Mouse (Mus musculus): ENCODE results near the gene Sphk1. TPM values are rescaled to one million over a fixed set of nuclear protein-coding genes. Genes with fewer than 3 reads are reported as not detected.

The Sphk1 gene
- polyA plus RNA-seq, 1 experiment from 2014 or later: 23.7 TPM

- Histone ChIP-seq H3K4me3 (ENCODE audit: low read depth, low read length) (no peak overlapping the region), H3K36me3 (ENCODE audit: control insufficient read depth, insufficient read depth) (peaks cover 2% of the 10 kb centered on the region; the same call in 1 of the 2 replicates), H3K27ac (ENCODE audit: low read length) (peak overlapping the region; percentile 99; the same call in 1 of the 2 replicates), H3K9ac (ENCODE audit: low read depth, low read length) (no peak overlapping the region), H3K9me3 (replicated peaks; ENCODE audit: control insufficient read depth, low read length) (no peaks in the 10 kb centered on the region), H3K27me3 (ENCODE audit: control insufficient read depth, insufficient read depth, low read depth, low read length) (no peaks in the 10 kb centered on the region), H3K4me2 (ENCODE audit: low read depth, low read length) (no peak overlapping the region), H3K4me1 (ENCODE audit: control insufficient read depth, low read depth, low read length) (peaks cover 83% of the 10 kb centered on the region)
- WGBS (ENCODE audit: insufficient replicate concordance): 84% methylated on average over 2 of the region's 2 CpGs
- no peak for ATAC-seq (ENCODE audit: low read depth)
Observed at GRCm38 (mm10) chr11:116575396-116575795, 44.7 kb downstream of the Sphk1 start.

GRCm38 (mm10) chr11:116579280-116579679, 48.6 kb downstream of the Sphk1 start:
- Histone ChIP-seq H3K27ac (ENCODE audit: low read length) (peak overlapping the region; percentile 96; the same call in 1 of the 2 replicates), H3K27me3 (ENCODE audit: control insufficient read depth, insufficient read depth, low read depth, low read length) (no peaks in the 10 kb centered on the region), H3K4me1 (ENCODE audit: control insufficient read depth, low read depth, low read length) (peaks cover 53% of the 10 kb centered on the region), H3K9me3 (replicated peaks; ENCODE audit: control insufficient read depth, low read length) (no peaks in the 10 kb centered on the region), H3K36me3 (ENCODE audit: control insufficient read depth, insufficient read depth) (no peaks in the 10 kb centered on the region), H3K9ac (ENCODE audit: low read depth, low read length) (peak overlapping the region; percentile 99), H3K4me2 (ENCODE audit: low read depth, low read length) (peak overlapping the region; percentile 90), H3K4me3 (ENCODE audit: low read depth, low read length) (peak overlapping the region; percentile 93)
- ATAC-seq (ENCODE audit: low read depth): no peak
- WGBS (ENCODE audit: insufficient replicate concordance): 90% methylated on average over 3 of the region's 3 CpGs

- peak; percentile 67 for ATAC-seq (ENCODE audit: low read depth)
- Histone ChIP-seq H3K4me3 (ENCODE audit: low read depth, low read length) (peak overlapping the region; percentile 93), H3K27ac (ENCODE audit: low read length) (peak overlapping the region; percentile 96), H3K36me3 (ENCODE audit: control insufficient read depth, insufficient read depth) (no peaks in the 10 kb centered on the region), H3K4me2 (ENCODE audit: low read depth, low read length) (peak overlapping the region; percentile 90), H3K27me3 (ENCODE audit: control insufficient read depth, insufficient read depth, low read depth, low read length) (no peaks in the 10 kb centered on the region), H3K4me1 (ENCODE audit: control insufficient read depth, low read depth, low read length) (peaks cover 44% of the 10 kb centered on the region), H3K9ac (ENCODE audit: low read depth, low read length) (peak overlapping the region; percentile 99), H3K9me3 (replicated peaks; ENCODE audit: control insufficient read depth, low read length) (no peaks in the 10 kb centered on the region)
- WGBS (ENCODE audit: insufficient replicate concordance): 10% methylated on average over 10 of the region's 10 CpGs
Observed at GRCm38 (mm10) chr11:116580031-116580652, 49.4 kb downstream of the Sphk1 start.

GRCm38 (mm10) chr11:116580711-116581375, 50.1 kb downstream of the Sphk1 start:
- Histone ChIP-seq H3K27me3 (ENCODE audit: control insufficient read depth, insufficient read depth, low read depth, low read length) (no peaks in the 10 kb centered on the region), H3K9me3 (replicated peaks; ENCODE audit: control insufficient read depth, low read length) (no peaks in the 10 kb centered on the region), H3K4me2 (ENCODE audit: low read depth, low read length) (peak overlapping the region; percentile 90), H3K36me3 (ENCODE audit: control insufficient read depth, insufficient read depth) (no peaks in the 10 kb centered on the region), H3K27ac (ENCODE audit: low read length) (peak overlapping the region; percentile 96), H3K9ac (ENCODE audit: low read depth, low read length) (peak overlapping the region; percentile 99), H3K4me3 (ENCODE audit: low read depth, low read length) (peak overlapping the region; percentile 93), H3K4me1 (ENCODE audit: control insufficient read depth, low read depth, low read length) (peaks cover 37% of the 10 kb centered on the region)
- peak; percentile 78 for ATAC-seq (ENCODE audit: low read depth)
- WGBS (ENCODE audit: insufficient replicate concordance): under 1% methylated on average over 76 of the region's 91 CpGs

- Histone ChIP-seq H3K27ac (ENCODE audit: low read length) (peak within 1 kb of the TSS; percentile 96), H3K27me3 (ENCODE audit: control insufficient read depth, insufficient read depth, low read depth, low read length) (no peaks in the 10 kb centered on the region), H3K9ac (ENCODE audit: low read depth, low read length) (peak within 1 kb of the TSS; percentile 99), H3K4me3 (ENCODE audit: low read depth, low read length) (peak within 1 kb of the TSS; percentile 93), H3K4me1 (ENCODE audit: control insufficient read depth, low read depth, low read length) (peaks cover 32% of the 10 kb centered on the region), H3K36me3 (ENCODE audit: control insufficient read depth, insufficient read depth) (no peaks in the 10 kb centered on the region), H3K4me2 (ENCODE audit: low read depth, low read length) (peak within 1 kb of the TSS; percentile 90), H3K9me3 (replicated peaks; ENCODE audit: control insufficient read depth, low read length) (no peaks in the 10 kb centered on the region)
- peak; percentile 83 for ATAC-seq (ENCODE audit: low read depth)
- WGBS (ENCODE audit: insufficient replicate concordance): 1% methylated on average over 34 of the region's 51 CpGs
Observed at GRCm38 (mm10) chr11:116581376-116581814, 50.7 kb downstream of the Sphk1 start, which contains the start of gene Ube2o. Gene Ube2o, minus strand, starts transcription at chr11:116581447.

GRCm38 (mm10) chr11:116585682-116586081, 55.0 kb downstream of the Sphk1 start:
- H3K27ac ChIP-seq (ENCODE audit: low read length): no peak overlapping the region
- H3K9me3 ChIP-seq (replicated peaks; ENCODE audit: control insufficient read depth, low read length): no peaks in the 10 kb centered on the region
- no peak overlapping the region for H3K9ac ChIP-seq (ENCODE audit: low read depth, low read length)
- H3K4me1 ChIP-seq (ENCODE audit: control insufficient read depth, low read depth, low read length): peaks cover 19% of the 10 kb centered on the region
- no peaks in the 10 kb centered on the region for H3K36me3 ChIP-seq (ENCODE audit: control insufficient read depth, insufficient read depth)
- H3K4me2 ChIP-seq (ENCODE audit: low read depth, low read length): no peak overlapping the region
- WGBS (ENCODE audit: insufficient replicate concordance): 73% methylated on average over 6 of the region's 6 CpGs
- no peak for ATAC-seq (ENCODE audit: low read depth)
- H3K4me3 ChIP-seq (ENCODE audit: low read depth, low read length): no peak overlapping the region
- H3K27me3 ChIP-seq (ENCODE audit: control insufficient read depth, insufficient read depth, low read depth, low read length): peaks cover 15% of the 10 kb centered on the region

Other genes starting within 250 kb of the Sphk1 start
- gene Galr2, start 250.0 kb upstream of the Sphk1 start, polyA plus RNA-seq (2015; fragmentation: Nextera tagmentation; extraction: Ambion mirVana): 0.07 TPM in 1 of 2 replicates, not detected in the other
- 19.5 and 20.4 TPM in 2 replicates for gene Exoc7, start 223.7 kb upstream of the Sphk1 start, polyA plus RNA-seq (2015; fragmentation: Nextera tagmentation; extraction: Ambion mirVana)
- 0.62 and 0.71 TPM in 2 replicates for gene Foxj1, start 195.5 kb upstream of the Sphk1 start, polyA plus RNA-seq (2015; fragmentation: Nextera tagmentation; extraction: Ambion mirVana)
- 1.1 and 1.2 TPM in 2 replicates for gene Rnf157, start 117.9 kb upstream of the Sphk1 start, polyA plus RNA-seq (2015; fragmentation: Nextera tagmentation; extraction: Ambion mirVana)
- gene Ubald2, start 96.8 kb upstream of the Sphk1 start, polyA plus RNA-seq (2015; fragmentation: Nextera tagmentation; extraction: Ambion mirVana): 34.1 and 34.5 TPM in 2 replicates
- gene Qrich2, start 64.7 kb upstream of the Sphk1 start, polyA plus RNA-seq (2015; fragmentation: Nextera tagmentation; extraction: Ambion mirVana): not detected in 2 replicates
- gene Prpsap1, start 36.7 kb upstream of the Sphk1 start, polyA plus RNA-seq (2015; fragmentation: Nextera tagmentation; extraction: Ambion mirVana): 47.6 and 47.9 TPM in 2 replicates
- 15.1 and 18.1 TPM in 2 replicates for gene Ube2o, start 50.5 kb downstream of the Sphk1 start, polyA plus RNA-seq (2015; fragmentation: Nextera tagmentation; extraction: Ambion mirVana)
- not detected in 2 replicates for gene Aanat, start 55.5 kb downstream of the Sphk1 start, polyA plus RNA-seq (2015; fragmentation: Nextera tagmentation; extraction: Ambion mirVana)
- gene Rhbdf2, start 96.1 kb downstream of the Sphk1 start, polyA plus RNA-seq (2015; fragmentation: Nextera tagmentation; extraction: Ambion mirVana): 6.7 and 7.7 TPM in 2 replicates
- gene Prcd, start 122.6 kb downstream of the Sphk1 start, polyA plus RNA-seq (2015; fragmentation: Nextera tagmentation; extraction: Ambion mirVana): 0.12 TPM in 1 of 2 replicates, not detected in the other
- 1.1 and 1.2 TPM in 2 replicates for gene Cygb, start 123.4 kb downstream of the Sphk1 start, polyA plus RNA-seq (2015; fragmentation: Nextera tagmentation; extraction: Ambion mirVana)
- gene St6galnac1, start 244.6 kb downstream of the Sphk1 start, polyA plus RNA-seq (2015; fragmentation: Nextera tagmentation; extraction: Ambion mirVana): not detected in 2 replicates